Mouse (Mus musculus): Measurements from ENCODE around the gene Fam13c.

The Fam13c gene

GRCm38 (mm10) chr10:70458574-70459263, 18.4 kb downstream of the Fam13c start:
- peak in 1 of 2 experiments; percentile 41 for DNase-seq (ENCODE audit: low spot score in 2 of 2)

GRCm38 (mm10) chr10:70465638-70466037, 25.4 kb downstream of the Fam13c start:
- DNase-seq (ENCODE audit: low spot score in 2 of 2): no peak

GRCm38 (mm10) chr10:70470836-70471235, 30.6 kb downstream of the Fam13c start:
- DNase-seq (ENCODE audit: low spot score in 2 of 2): no peak

- peak in 1 of 2 experiments; percentile 27 for DNase-seq (ENCODE audit: low spot score in 2 of 2)
These were observed 37.5 kb downstream of the Fam13c start for GRCm38 (mm10) chr10:70477741-70478145.

GRCm38 (mm10) chr10:70483736-70484135, 43.5 kb downstream of the Fam13c start:
- no peak for DNase-seq (ENCODE audit: low spot score in 2 of 2)

GRCm38 (mm10) chr10:70484568-70485286, 44.4 kb downstream of the Fam13c start:
- no peak for DNase-seq (ENCODE audit: low spot score in 2 of 2)

GRCm38 (mm10) chr10:70485287-70485612, 45.0 kb downstream of the Fam13c start:
- peak in 1 of 2 experiments; percentile 51 for DNase-seq (ENCODE audit: low spot score in 2 of 2)

- no peak for DNase-seq (ENCODE audit: low spot score in 2 of 2)
These were observed 46.4 kb downstream of the Fam13c start for GRCm38 (mm10) chr10:70486651-70487050.

GRCm38 (mm10) chr10:70493891-70494290, 53.6 kb downstream of the Fam13c start:
- DNase-seq (ENCODE audit: low spot score in 2 of 2): no peak

GRCm38 (mm10) chr10:70494441-70494840, 54.2 kb downstream of the Fam13c start:
- no peak for DNase-seq (ENCODE audit: low spot score in 2 of 2)

- no peak for DNase-seq (ENCODE audit: low spot score in 2 of 2)
These were observed 55.1 kb downstream of the Fam13c start for GRCm38 (mm10) chr10:70495106-70496104.

- DNase-seq (ENCODE audit: low spot score in 2 of 2): no peak
These were observed 56.7 kb downstream of the Fam13c start for GRCm38 (mm10) chr10:70496938-70497337.

- DNase-seq (ENCODE audit: low spot score in 2 of 2): no peak
These were observed 58.0 kb downstream of the Fam13c start for GRCm38 (mm10) chr10:70498328-70498727.

- DNase-seq (ENCODE audit: low spot score in 2 of 2): no peak
These were observed 59.0 kb downstream of the Fam13c start for GRCm38 (mm10) chr10:70499246-70499645.

GRCm38 (mm10) chr10:70504871-70505270, 64.6 kb downstream of the Fam13c start:
- no peak for DNase-seq (ENCODE audit: low spot score in 2 of 2)

GRCm38 (mm10) chr10:70505395-70505794, 65.1 kb downstream of the Fam13c start:
- DNase-seq (ENCODE audit: low spot score in 2 of 2): no peak

- no peak for DNase-seq (ENCODE audit: low spot score in 2 of 2)
These were observed 65.6 kb downstream of the Fam13c start for GRCm38 (mm10) chr10:70505842-70506241.

- DNase-seq (ENCODE audit: low spot score in 2 of 2): no peak
These were observed 66.4 kb downstream of the Fam13c start for GRCm38 (mm10) chr10:70506499-70507168.

- DNase-seq (ENCODE audit: low spot score in 2 of 2): no peak
These were observed 67.6 kb downstream of the Fam13c start for GRCm38 (mm10) chr10:70507880-70508279.

GRCm38 (mm10) chr10:70514848-70515247, 74.6 kb downstream of the Fam13c start:
- no peak for DNase-seq (ENCODE audit: low spot score in 2 of 2)

- DNase-seq (ENCODE audit: low spot score in 2 of 2): no peak
These were observed 76.4 kb downstream of the Fam13c start for GRCm38 (mm10) chr10:70516661-70517060.

All from frontal cortex, postnatal 10 days (tissue).